Mouse (Mus musculus): Measurements from ENCODE around the gene Dnah2. TPM values are rescaled to one million over a fixed set of nuclear protein-coding genes. Genes with fewer than 3 reads are reported as not detected.

The Dnah2 gene
- polyA plus RNA-seq, 1 experiment, result 1.2 TPM

- Histone ChIP-seq H3K4me1 (ENCODE audit: control insufficient read depth, insufficient read depth, low read length) (peaks cover 5% of the 10 kb centered on the region), H3K9me3 (replicated peaks; ENCODE audit: control insufficient read depth, insufficient read depth, low read length, poor library complexity, severe bottlenecking) (no peaks in the 10 kb centered on the region), H3K9ac (ENCODE audit: low read depth, poor library complexity, severe bottlenecking) (peak overlapping the region; percentile 16; the same call in 1 of the 2 replicates), H3K27ac (ENCODE audit: insufficient read depth, low read length) (no peak overlapping the region), H3K4me3 (ENCODE audit: low read depth, low read length) (peak overlapping the region; percentile 76), H3K27me3 (ENCODE audit: control insufficient read depth, insufficient read depth, low read length, poor library complexity, severe bottlenecking) (no peaks in the 10 kb centered on the region), H3K36me3 (ENCODE audit: control insufficient read depth, insufficient read depth, low read length, poor library complexity, severe bottlenecking) (no peaks in the 10 kb centered on the region)
- no peak for TF ChIP-seq POLR2A (IDR thresholded peaks at IDR 0.05; ENCODE audit: insufficient read depth, low read length)
- no peak for TF ChIP-seq EP300 (IDR thresholded peaks at IDR 0.05; ENCODE audit: insufficient read depth, low read depth, low read length)
- TF ChIP-seq CTCF (IDR thresholded peaks at IDR 0.05; ENCODE audit: low read depth, low read length), result no peak
These were observed 128.9 kb downstream of the Dnah2 start for GRCm38 (mm10) chr11:69419813-69420553.

DNA sequence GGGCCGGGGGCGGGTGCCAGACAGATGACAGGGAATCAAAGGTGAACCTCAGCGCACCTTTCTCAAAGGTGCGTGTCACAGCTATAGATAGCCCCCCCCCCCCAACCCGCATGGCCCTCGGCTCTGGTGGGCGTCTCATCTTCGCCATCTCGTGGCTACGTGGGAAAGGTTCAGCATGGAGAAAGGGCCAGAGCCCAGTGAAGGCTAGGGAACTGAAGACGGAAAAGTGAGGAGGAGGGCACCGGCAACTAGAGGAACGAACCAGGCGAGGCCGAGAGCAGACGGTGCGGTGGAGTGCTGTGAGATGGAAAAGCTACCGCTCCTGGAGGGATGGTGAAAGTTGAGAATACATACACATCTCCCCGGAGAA lies 129.5 kb downstream of the Dnah2 start:
- Histone ChIP-seq H3K9me3 (replicated peaks; ENCODE audit: control insufficient read depth, insufficient read depth, low read length, poor library complexity, severe bottlenecking) (no peaks in the 10 kb centered on the region), H3K36me3 (ENCODE audit: control insufficient read depth, insufficient read depth, low read length, poor library complexity, severe bottlenecking) (no peaks in the 10 kb centered on the region), H3K9ac (ENCODE audit: low read depth, poor library complexity, severe bottlenecking) (peak overlapping the region; percentile 16; the same call in 1 of the 2 replicates), H3K27ac (ENCODE audit: insufficient read depth, low read length) (no peak overlapping the region), H3K4me3 (ENCODE audit: low read depth, low read length) (peak overlapping the region; percentile 46), H3K4me1 (ENCODE audit: control insufficient read depth, insufficient read depth, low read length) (peaks cover 7% of the 10 kb centered on the region), H3K27me3 (ENCODE audit: control insufficient read depth, insufficient read depth, low read length, poor library complexity, severe bottlenecking) (no peaks in the 10 kb centered on the region)
- TF ChIP-seq CTCF (IDR thresholded peaks at IDR 0.05; ENCODE audit: low read depth, low read length), result no peak
- no peak for TF ChIP-seq EP300 (IDR thresholded peaks at IDR 0.05; ENCODE audit: insufficient read depth, low read depth, low read length)
- TF ChIP-seq POLR2A (IDR thresholded peaks at IDR 0.05; ENCODE audit: insufficient read depth, low read length), result no peak

DNA sequence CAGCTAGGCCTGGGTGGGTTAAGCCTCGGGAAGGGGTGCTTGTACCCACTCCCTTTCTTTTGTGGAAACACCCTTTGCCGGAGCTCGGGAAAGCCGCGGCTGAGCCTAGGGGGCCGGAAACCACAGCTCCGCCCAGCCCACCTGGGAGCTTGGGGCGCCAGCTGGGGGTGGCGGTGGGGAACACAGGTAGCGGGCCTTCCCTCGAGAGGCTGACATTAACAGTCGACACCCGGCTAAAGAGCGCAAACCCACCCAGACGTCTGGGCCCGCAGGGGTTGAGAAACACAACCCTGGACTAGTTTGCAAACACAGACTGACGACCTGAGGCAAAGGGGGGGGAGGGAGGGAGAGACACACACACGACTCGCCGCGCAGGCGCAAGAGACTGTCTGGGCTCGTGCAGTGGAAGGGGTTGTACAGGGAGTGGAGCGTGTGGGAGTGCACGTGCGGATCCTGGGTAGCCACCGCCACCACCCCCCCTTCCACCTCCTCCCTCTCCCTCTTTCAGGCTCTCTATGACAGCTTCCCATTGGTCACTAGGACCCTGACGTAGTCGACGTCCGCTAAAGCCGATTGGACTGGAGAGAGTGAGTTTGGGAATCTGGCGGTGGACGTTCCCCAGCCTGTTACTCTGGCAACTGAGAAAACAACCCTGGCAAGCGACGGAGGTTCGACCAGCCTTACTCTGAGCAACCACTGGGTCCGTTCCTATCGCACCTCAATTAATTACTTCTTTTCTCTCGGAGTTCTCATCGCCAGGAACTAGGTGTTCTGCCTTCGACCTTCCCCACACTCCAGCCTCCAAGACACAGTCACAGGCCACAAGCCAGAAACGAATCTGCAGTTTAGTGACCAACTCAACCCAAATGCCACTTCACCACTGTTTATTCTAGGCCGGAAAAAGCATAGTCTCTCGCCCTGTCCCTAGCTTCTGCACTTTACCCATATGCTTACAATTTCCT lies 130.1 kb downstream of the Dnah2 start:
- Histone ChIP-seq H3K4me1 (ENCODE audit: control insufficient read depth, insufficient read depth, low read length) (peaks cover 11% of the 10 kb centered on the region), H3K27ac (ENCODE audit: insufficient read depth, low read length) (peak overlapping the region; percentile 81), H3K36me3 (ENCODE audit: control insufficient read depth, insufficient read depth, low read length, poor library complexity, severe bottlenecking) (no peaks in the 10 kb centered on the region), H3K27me3 (ENCODE audit: control insufficient read depth, insufficient read depth, low read length, poor library complexity, severe bottlenecking) (no peaks in the 10 kb centered on the region), H3K9ac (ENCODE audit: low read depth, poor library complexity, severe bottlenecking) (peak overlapping the region; percentile 79), H3K4me3 (ENCODE audit: low read depth, low read length) (peak overlapping the region; percentile 71), H3K9me3 (replicated peaks; ENCODE audit: control insufficient read depth, insufficient read depth, low read length, poor library complexity, severe bottlenecking) (no peaks in the 10 kb centered on the region)
- peak; percentile 64; the same call in 1 of the 2 replicates for TF ChIP-seq EP300 (IDR thresholded peaks at IDR 0.05; ENCODE audit: insufficient read depth, low read depth, low read length)
- peak; percentile 25 for TF ChIP-seq POLR2A (IDR thresholded peaks at IDR 0.05; ENCODE audit: insufficient read depth, low read length)
- TF ChIP-seq CTCF (IDR thresholded peaks at IDR 0.05; ENCODE audit: low read depth, low read length), result no peak

DNA sequence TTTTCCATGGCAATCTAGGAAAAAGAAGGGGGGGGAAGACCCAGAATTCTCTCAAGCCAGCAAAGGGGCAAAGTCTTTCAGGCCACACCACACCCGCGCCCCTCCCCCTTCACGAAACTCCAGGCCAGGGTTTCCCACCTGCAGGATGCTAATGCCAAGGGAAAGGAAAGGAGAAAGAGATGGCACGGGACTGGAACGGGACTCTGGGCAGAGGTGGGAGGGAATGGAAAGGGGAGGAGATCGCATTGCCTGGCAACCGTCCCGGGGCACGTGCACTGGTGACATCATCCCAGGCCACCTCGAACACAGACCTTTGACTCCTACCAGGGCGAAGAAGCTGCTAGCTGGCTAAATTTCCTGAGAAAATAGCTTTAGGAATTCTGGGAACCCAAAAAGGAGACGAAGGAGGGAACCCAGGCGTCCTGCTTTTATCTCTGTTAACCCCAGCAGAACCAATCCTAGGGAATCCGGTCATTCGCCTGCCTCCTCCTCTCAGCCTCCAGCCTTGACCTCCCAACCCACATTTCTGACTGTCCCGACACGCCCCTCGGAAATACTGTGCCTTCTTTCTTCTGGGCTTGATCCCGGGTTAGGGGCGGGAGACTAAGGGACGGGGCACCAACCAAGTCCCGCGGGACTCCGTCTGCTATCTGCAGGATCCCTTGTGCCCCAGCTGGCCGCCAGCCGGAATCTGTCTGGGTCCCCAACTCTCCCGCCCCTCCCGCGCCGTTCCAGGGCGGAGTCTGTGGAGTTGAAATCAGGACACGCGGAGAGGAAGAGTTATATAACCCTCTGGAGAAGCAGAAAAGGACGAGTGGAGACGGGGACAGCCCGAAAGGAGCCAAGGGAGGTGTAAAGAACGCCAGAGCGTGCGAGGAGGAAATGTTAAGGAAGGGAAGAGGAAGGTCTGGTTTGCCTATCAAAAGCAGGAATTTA lies 131.2 kb downstream of the Dnah2 start:
- H3K9me3 ChIP-seq (replicated peaks; ENCODE audit: control insufficient read depth, insufficient read depth, low read length, poor library complexity, severe bottlenecking), result no peaks in the 10 kb centered on the region
- TF ChIP-seq CTCF (IDR thresholded peaks at IDR 0.05; ENCODE audit: low read depth, low read length) (no peak), EP300 (IDR thresholded peaks at IDR 0.05; ENCODE audit: insufficient read depth, low read depth, low read length) (peak; percentile 97), POLR2A (IDR thresholded peaks at IDR 0.05; ENCODE audit: insufficient read depth, low read length) (no peak)
- peak overlapping the region; percentile 71 for H3K4me3 ChIP-seq (ENCODE audit: low read depth, low read length)
- H3K36me3 ChIP-seq (ENCODE audit: control insufficient read depth, insufficient read depth, low read length, poor library complexity, severe bottlenecking), result no peaks in the 10 kb centered on the region
- H3K27me3 ChIP-seq (ENCODE audit: control insufficient read depth, insufficient read depth, low read length, poor library complexity, severe bottlenecking), result no peaks in the 10 kb centered on the region
- H3K4me1 ChIP-seq (ENCODE audit: control insufficient read depth, insufficient read depth, low read length), result peaks cover 15% of the 10 kb centered on the region
- H3K27ac ChIP-seq (ENCODE audit: insufficient read depth, low read length), result peak overlapping the region; percentile 81
- H3K9ac ChIP-seq (ENCODE audit: low read depth, poor library complexity, severe bottlenecking), result peak overlapping the region; percentile 79

DNA sequence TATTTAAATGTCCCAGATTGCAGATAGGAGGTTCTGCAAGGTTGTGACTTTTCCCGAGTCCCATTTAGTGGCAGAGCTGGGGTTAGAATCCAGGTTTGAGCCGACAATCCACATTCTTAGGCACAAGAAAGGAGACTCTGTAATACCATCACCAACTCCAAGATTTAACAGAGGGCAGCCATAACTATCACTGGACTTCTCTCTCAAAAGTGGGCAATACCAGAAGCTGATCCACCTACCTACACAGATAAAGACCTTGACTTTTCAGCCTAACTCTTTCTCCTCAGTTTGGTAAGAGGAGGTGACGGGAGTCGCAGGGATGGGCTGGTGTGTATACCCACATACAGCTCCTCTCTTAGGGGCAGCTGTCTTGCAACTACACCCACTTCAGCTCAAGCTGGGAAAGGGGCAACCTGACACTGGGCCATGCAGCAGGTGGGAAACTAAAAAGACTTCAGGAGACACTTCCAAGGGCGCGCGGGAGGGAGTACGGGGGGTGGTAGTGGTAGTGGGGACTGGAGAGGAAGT lies 131.9 kb downstream of the Dnah2 start:
- H3K4me1 ChIP-seq (ENCODE audit: control insufficient read depth, insufficient read depth, low read length), result peaks cover 15% of the 10 kb centered on the region
- peak overlapping the region; percentile 80 for H3K27ac ChIP-seq (ENCODE audit: insufficient read depth, low read length)
- H3K9ac ChIP-seq (ENCODE audit: low read depth, poor library complexity, severe bottlenecking), result peak overlapping the region; percentile 12; the same call in 1 of the 2 replicates
- peak overlapping the region; percentile 71 for H3K4me3 ChIP-seq (ENCODE audit: low read depth, low read length)
- H3K9me3 ChIP-seq (replicated peaks; ENCODE audit: control insufficient read depth, insufficient read depth, low read length, poor library complexity, severe bottlenecking), result no peaks in the 10 kb centered on the region
- H3K36me3 ChIP-seq (ENCODE audit: control insufficient read depth, insufficient read depth, low read length, poor library complexity, severe bottlenecking), result no peaks in the 10 kb centered on the region
- no peaks in the 10 kb centered on the region for H3K27me3 ChIP-seq (ENCODE audit: control insufficient read depth, insufficient read depth, low read length, poor library complexity, severe bottlenecking)
- TF ChIP-seq CTCF (IDR thresholded peaks at IDR 0.05; ENCODE audit: low read depth, low read length), result no peak
- TF ChIP-seq POLR2A (IDR thresholded peaks at IDR 0.05; ENCODE audit: insufficient read depth, low read length), result no peak
- no peak for TF ChIP-seq EP300 (IDR thresholded peaks at IDR 0.05; ENCODE audit: insufficient read depth, low read depth, low read length)

Measured in ES-Bruce4 (cell line).